Mouse (Mus musculus) intestine, postnatal 0 days (tissue): Measurements from ENCODE around the gene Fam57b. TPM values are rescaled to one million over a fixed set of nuclear protein-coding genes. Genes with fewer than 3 reads are reported as not detected.

ENCODE experiments used
- ATAC-seq: fragments of 200-750 bp; cut with Nextera tagmentation; 2 replicates; pipeline ENCODE4 v1.8.0; 2017; ENCODE audit warnings: mild to moderate bottlenecking, moderate TSS enrichment, moderate library complexity
- H3K27ac ChIP-seq: fragments of 300-500 bp; sonication (generic); 2 replicates; pipeline ENCODE4 v1.5.1; 2014; ENCODE audit warnings: mild to moderate bottlenecking, low read depth, low read length, moderate library complexity
- H3K27me3 ChIP-seq: fragments of 300-500 bp; sonication (generic); replicated peaks from 2 replicates; pipeline ENCODE4 v1.6.1; 2014; ENCODE audit warnings: low read length, mixed read lengths; ENCODE audit not compliant: control insufficient read depth, insufficient read depth
- H3K36me3 ChIP-seq: fragments of 300-500 bp; sonication (generic); 2 replicates; pipeline ENCODE4 v1.6.1; 2014; ENCODE audit warnings: mild to moderate bottlenecking, moderate library complexity; ENCODE audit not compliant: control insufficient read depth, insufficient read depth
- H3K4me1 ChIP-seq: fragments of 300-500 bp; sonication (generic); replicated peaks from 2 replicates; pipeline ENCODE4 v1.6.1; 2014; ENCODE audit warnings: antibody characterized with exemption, low read length, mixed read lengths; ENCODE audit not compliant: control insufficient read depth, insufficient read depth
- H3K4me2 ChIP-seq: fragments of 300-500 bp; sonication (generic); replicated peaks from 2 replicates; pipeline ENCODE4 v1.6.1; 2014; ENCODE audit warnings: low read depth, mild to moderate bottlenecking, moderate library complexity
- H3K4me3 ChIP-seq: fragments of 300-500 bp; sonication (generic); 2 replicates; pipeline ENCODE4 v1.5.1; 2014; ENCODE audit warnings: low read depth, low read length
- H3K9ac ChIP-seq: fragments of 300-500 bp; sonication (generic); 2 replicates; pipeline ENCODE4 v1.6.1; 2014; ENCODE audit warnings: mild to moderate bottlenecking, low read depth, low read length
- H3K9me3 ChIP-seq: fragments of 300-500 bp; sonication (generic); 2 replicates; pipeline ENCODE4 v1.6.1; 2016; ENCODE audit warnings: mixed run types; ENCODE audit not compliant: control insufficient read depth
- CTCF ChIP-seq: sonication (generic); IDR thresholded peaks from 2 replicates; pipeline ENCODE4 v1.5.1; 2016; ENCODE audit warnings: low read depth, mild to moderate bottlenecking, control low read depth, antibody characterized with exemption, moderate library complexity
- WGBS: fragments of 180-500 bp; shearing (Covaris S2); extraction: QIAGEN DNeasy Blood & Tissue Kit; methylation state at CpG from one replicate; pipeline ENCODE4 v1.1.7; 2014; 5-methylcytosine and 5-hydroxymethylcytosine counted together
- polyA plus RNA-seq: library from polyadenylated mRNA; unstranded; fragments of >200 nt; fragmentation: Nextera tagmentation; extraction: Ambion mirVana; gene quantifications from 2 replicates; pipeline ENCODE4 v1.2.1, GENCODE M21; 2015

Fam57b gene
- polyA plus RNA-seq, 1 experiment from 2014 or later = 1.2 TPM

DNA sequence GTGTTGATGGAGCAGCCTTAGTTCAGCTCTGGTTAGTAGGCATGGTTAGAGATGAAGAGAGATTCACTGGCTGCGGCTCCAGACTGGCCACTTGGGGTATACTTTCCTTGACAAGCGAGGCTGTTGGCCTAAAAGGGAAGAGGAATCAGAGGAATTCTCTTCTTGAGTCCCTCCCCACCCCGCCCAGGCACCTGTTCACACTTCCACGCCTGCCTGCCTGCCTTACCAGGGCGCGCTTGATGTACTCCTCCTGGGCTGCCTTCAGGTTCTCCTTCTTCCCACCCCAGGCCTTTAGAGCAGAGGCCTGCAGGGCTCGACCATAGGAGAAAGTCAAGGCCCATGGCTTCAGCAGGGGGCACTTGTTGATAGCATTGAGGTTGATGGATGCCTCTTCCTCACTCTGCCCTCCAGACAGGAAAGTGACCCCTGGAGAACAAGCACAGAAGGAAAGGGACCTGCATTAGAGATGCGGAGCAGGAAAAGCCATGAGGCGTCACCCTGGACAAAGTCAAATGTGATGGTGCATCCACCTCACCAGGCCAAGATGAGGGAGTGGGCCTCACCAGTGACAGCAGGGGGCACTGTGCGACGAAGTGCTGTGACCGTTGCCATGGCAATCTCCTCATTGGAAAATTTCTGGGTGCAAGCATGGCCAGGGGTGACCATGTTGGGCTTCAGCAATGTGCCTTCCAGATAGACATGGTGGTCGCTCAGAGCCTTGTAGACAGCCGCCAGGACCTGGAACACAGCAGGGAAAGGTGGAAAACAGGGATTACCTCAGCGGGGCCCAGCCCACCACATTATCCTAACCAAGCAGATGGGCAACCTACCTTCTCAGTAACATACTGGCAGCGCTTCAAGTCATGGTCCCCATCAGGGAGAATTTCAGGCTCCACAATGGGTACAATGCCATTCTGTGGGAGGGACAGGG lies 1.8 kb upstream of the Fam57b start:
- Histone ChIP-seq H3K4me3 (no peak overlapping the region), H3K36me3 (peaks cover 27% of the 10 kb centered on the region), H3K9ac (no peak overlapping the region), H3K27ac (no peak overlapping the region; the same call in 1 of the 2 replicates), H3K9me3 (no peaks in the 10 kb centered on the region), H3K27me3 (no peaks in the 10 kb centered on the region), H3K4me2 (no peak overlapping the region), H3K4me1 (peaks cover 7% of the 10 kb centered on the region; the same call in 1 of the 2 replicates)
- ATAC-seq = no peak
- TF ChIP-seq CTCF = peak; percentile 34; the same call in 1 of the 2 replicates
- 75% methylated on average over 16 of the region's 16 CpGs for WGBS

DNA sequence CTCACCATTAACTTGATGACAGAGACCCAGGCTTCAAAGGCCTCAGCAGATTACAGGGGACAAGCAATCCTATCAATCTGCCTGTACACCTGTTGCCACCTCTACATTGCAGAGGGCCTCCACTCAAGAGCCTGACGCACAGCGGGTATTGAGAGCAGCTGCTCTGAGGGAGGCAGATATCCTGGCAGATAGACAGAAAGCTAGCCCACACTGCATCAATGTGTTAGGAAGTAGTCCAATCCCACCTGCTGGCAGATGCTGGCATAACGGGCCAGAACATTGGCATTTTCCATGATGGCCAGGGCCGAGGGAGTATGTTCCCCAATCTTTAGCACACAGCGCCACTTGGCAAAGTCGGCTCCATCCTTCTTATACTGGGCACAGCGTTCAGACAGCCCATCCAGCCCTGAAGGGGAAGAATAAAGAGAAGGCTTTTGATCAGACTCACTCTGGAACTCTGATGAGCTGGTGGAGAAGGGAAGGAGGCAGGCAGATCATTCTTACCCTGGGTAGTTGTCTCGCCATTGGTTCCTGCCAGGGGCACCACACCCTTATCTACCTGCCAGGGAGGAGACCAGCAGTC lies 1.0 kb upstream of the Fam57b start:
- Histone ChIP-seq H3K27ac (no peak overlapping the region; the same call in 1 of the 2 replicates), H3K36me3 (peaks cover 27% of the 10 kb centered on the region), H3K4me1 (0 out of 2 replicates have a peak, but pooled peaks cover 3% of the 10 kb centered on the region), H3K9me3 (no peaks in the 10 kb centered on the region), H3K4me2 (no peak overlapping the region), H3K9ac (no peak overlapping the region), H3K4me3 (no peak overlapping the region), H3K27me3 (no peaks in the 10 kb centered on the region)
- TF ChIP-seq CTCF = peak; percentile 65
- 68% methylated on average over 8 of the region's 8 CpGs for WGBS
- ATAC-seq = no peak

GRCm38 (mm10) chr7:126798127-126799049 lies 920 bp downstream of the Fam57b start:
- WGBS = under 1% methylated on average over 40 of the region's 40 CpGs
- Histone ChIP-seq H3K27ac (peak overlapping the region; percentile 89), H3K36me3 (peaks cover 27% of the 10 kb centered on the region), H3K9ac (peak overlapping the region; percentile 68), H3K4me1 (0 out of 2 replicates have a peak, but pooled peaks cover 3% of the 10 kb centered on the region), H3K9me3 (no peaks in the 10 kb centered on the region), H3K4me2 (peak overlapping the region; percentile 85), H3K27me3 (no peaks in the 10 kb centered on the region), H3K4me3 (peak overlapping the region; percentile 86)
- peak; percentile 9 for ATAC-seq
- no peak for TF ChIP-seq CTCF

DNA sequence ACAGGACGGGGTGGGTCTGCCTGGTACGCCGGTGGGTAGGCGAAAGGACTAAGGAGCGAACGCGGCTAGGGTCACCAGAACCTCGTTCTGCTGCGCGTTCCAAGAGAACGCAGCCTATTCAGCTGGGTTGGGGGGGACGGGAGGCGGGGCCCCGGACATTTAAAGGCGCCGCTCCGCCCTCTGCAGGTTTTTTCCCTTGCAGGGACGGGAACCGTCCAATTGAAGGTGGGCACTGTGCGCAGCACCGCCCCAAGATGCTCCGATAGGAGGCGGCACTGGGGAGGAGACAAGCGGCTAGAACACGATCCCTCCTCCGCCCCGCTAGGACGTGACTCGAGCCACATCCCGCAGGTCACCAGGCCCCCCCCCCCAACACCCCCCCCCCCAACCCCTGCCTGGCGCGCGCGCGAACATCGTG lies 1.6 kb downstream of the Fam57b start:
- peak; percentile 67 for TF ChIP-seq CTCF
- under 1% methylated on average over 29 of the region's 36 CpGs for WGBS

GRCm38 (mm10) chr7:126799468-126800268 lies 2.2 kb downstream of the Fam57b start:
- Histone ChIP-seq H3K36me3 (peaks cover 25% of the 10 kb centered on the region), H3K4me3 (peak overlapping the region; percentile 86), H3K27me3 (no peaks in the 10 kb centered on the region), H3K9me3 (no peaks in the 10 kb centered on the region), H3K9ac (peak overlapping the region; percentile 60), H3K27ac (peak overlapping the region; percentile 89), H3K4me2 (peak overlapping the region; percentile 85), H3K4me1 (0 out of 2 replicates have a peak, but pooled peaks cover 3% of the 10 kb centered on the region)
- peak; percentile 78 for ATAC-seq
- peak; percentile 57 for TF ChIP-seq CTCF
- WGBS = 4% methylated on average over 38 of the region's 38 CpGs

More for the DNA sequence above, 1.6 kb downstream of the Fam57b start:
- ATAC-seq = peak; percentile 92
- Histone ChIP-seq H3K4me1 (0 out of 2 replicates have a peak, but pooled peaks cover 3% of the 10 kb centered on the region), H3K9me3 (no peaks in the 10 kb centered on the region), H3K27ac (peak overlapping the region; percentile 89), H3K4me3 (peak overlapping the region; percentile 86), H3K27me3 (no peaks in the 10 kb centered on the region), H3K36me3 (peaks cover 27% of the 10 kb centered on the region), H3K9ac (peak overlapping the region; percentile 68), H3K4me2 (peak overlapping the region; percentile 85)
